Comparison of ENCODE assay signal across 9 mouse cellular contexts in genomic region chr9:32405191-32405925, GRCm38 (mm10). TPM values are rescaled to one million over a fixed set of nuclear protein-coding genes. Genes with fewer than 3 reads are reported as not detected.
DNase-seq lines count a peak whose midpoint lies in the region; ATAC-seq and TF ChIP-seq lines count a peak whose summit lies in the region.
"Had no signal": no experiment of that assay in that cellular context is flagged by ENCODE, and none has a peak within 500 bp of the region (broad histone marks: within the 10 kb centered on the region; RNA-seq: fewer than 3 reads in every experiment).

No protein-coding gene starts in this region.

- H3K4me2 ChIP-seq in heart, postnatal 0 days (ENCODE audit: low read depth, low read length) = no peak overlapping the region
- H3K4me2 ChIP-seq: limb, embryonic 13.5 days had no signal

- H3K4me3 ChIP-seq in heart, postnatal 0 days (ENCODE audit: low read depth, low read length) = no peak overlapping the region
- H3K4me3 ChIP-seq in lung, adult 2 months (replicated peaks; ENCODE audit: extremely low read depth, low read depth, low read length) = no peak overlapping the region
- H3K4me3 ChIP-seq: limb, embryonic 13.5 days had no signal

- no peak overlapping the region for H3K9ac ChIP-seq in heart, postnatal 0 days (replicated peaks; ENCODE audit: low read depth, low read length)
- H3K9ac ChIP-seq: limb, embryonic 13.5 days had no signal

- H3K4me1 ChIP-seq in heart, postnatal 0 days (ENCODE audit: control insufficient read depth, insufficient read depth) = peaks cover 18% of the 10 kb centered on the region; the same call in 1 of the 2 replicates
- H3K4me1 ChIP-seq in lung, adult 2 months (ENCODE audit: control insufficient read depth, insufficient read depth, low read length) = peaks cover 6% of the 10 kb centered on the region; the same call in 1 of the 2 replicates

- no peaks in the 10 kb centered on the region for H3K9me3 ChIP-seq in heart, postnatal 0 days (replicated peaks; ENCODE audit: control insufficient read depth, low read length)
- H3K9me3 ChIP-seq: limb, embryonic 13.5 days had no signal

- no peak for TF ChIP-seq POLR2A in lung, adult 2 months (IDR thresholded peaks at IDR 0.05; ENCODE audit: borderline replicate concordance, extremely low read depth, low read depth, low read length)

- ATAC-seq in heart, postnatal 0 days (ENCODE audit: insufficient read depth, low read depth) = peak; percentile 28; the same call in 1 of the 2 replicates
- no peak for ATAC-seq in erythroid progenitor cell, adult 5-6 weeks (replicated peaks; ENCODE audit: low FRiP score, poor library complexity, severe bottlenecking)

- peak; percentile 82 for TF ChIP-seq CTCF in heart, postnatal 0 days (IDR thresholded peaks at IDR 0.05; ENCODE audit: low read depth)
- peak; percentile 72 for TF ChIP-seq CTCF in lung, adult 2 months (IDR thresholded peaks at IDR 0.05; ENCODE audit: insufficient read depth, low read length)

- H3K36me3 ChIP-seq in heart, postnatal 0 days (replicated peaks; ENCODE audit: control insufficient read depth, insufficient read depth, low read length) = no peaks in the 10 kb centered on the region
- H3K36me3 ChIP-seq: limb, embryonic 13.5 days had no signal

- peaks cover 14% of the 10 kb centered on the region; the same call in 1 of the 2 replicates for H3K27me3 ChIP-seq in heart, postnatal 0 days (ENCODE audit: control insufficient read depth, insufficient read depth, low read length)

- peak; percentile 30 to 54 for DNase-seq in CD8-positive naive resting alpha-beta T cell, adult 2 months (ENCODE audit: low read depth in 2 of 2, low spot score in 2 of 2)
- peak; percentile 65 for DNase-seq in adipocyte (ENCODE audit: low spot score)
- DNase-seq in embryo, embryonic 11 days = peak; percentile 85
- peak; percentile 81 for DNase-seq in heart, postnatal 0 days (ENCODE audit: low spot score)
- DNase-seq in kidney, postnatal 25 days = peak; percentile 73 to 82
- peak; percentile 37 for DNase-seq in lung, adult 2 months
- DNase-seq in retina, adult 2 months (ENCODE audit: low read depth, low spot score) = peak; percentile 20

- no peak overlapping the region for H3K27ac ChIP-seq in heart, postnatal 0 days (ENCODE audit: low read depth)
- H3K27ac ChIP-seq: limb, embryonic 13.5 days had no signal

- no peak for TF ChIP-seq EP300 in heart, postnatal 0 days (IDR thresholded peaks at IDR 0.05; ENCODE audit: low read depth)

- 35% methylated on average over 11 of the region's 11 CpGs for WGBS in heart, postnatal 0 days
- WGBS in lung, adult 2 months = 38% methylated on average over 11 of the region's 11 CpGs

RNA-seq across cellular contexts. Expression of gene Kcnj1, which starts 33.1 kb away (rescaled TPM):
- not detected in 2 replicates for total RNA-seq in heart, postnatal 0 days (2014; rRNA removed; ENCODE audit: low replicate concordance)
- not detected in 2 replicates for polyA plus RNA-seq in heart, postnatal 0 days (2015; fragmentation: Nextera tagmentation; extraction: Ambion mirVana)
- polyA plus RNA-seq in lung, adult 2 months (2012; rRNA removed) = not detected in 2 replicates
- total RNA-seq in erythroid progenitor cell, adult 5-6 weeks (2015; ENCODE audit: low replicate concordance) = not detected in 2 replicates
- not detected in 2 replicates for total RNA-seq in erythroid progenitor cell, adult 5-6 weeks (2017; ENCODE audit: low replicate concordance)
- polyA plus RNA-seq: limb, embryonic 13.5 days had no signal

Comparison
In these comparisons a context has a peak if more than half of its experiments do, and no peak if none do; other contexts are left out.
1. DNase-seq: peak in every context shown above with its lines; median percentile 85 in embryo, embryonic 11 days; 81 in heart, postnatal 0 days; 78 in kidney, postnatal 25 days; 65 in adipocyte; 42 in CD8-positive naive resting alpha-beta T cell, adult 2 months; 37 in lung, adult 2 months; 20 in retina, adult 2 months.